Mouse (Mus musculus) left cerebral cortex, adult 11 months (tissue): Measurements from ENCODE around the gene Trank1.

Experiments used
- DNase-seq: peaks from one replicate; pipeline ENCODE4 v3.0.0; 2022; ENCODE audit warnings: low spot score

Gene Trank1

GRCm38 (mm10) chr9:111311031-111311842 lies at the start of gene Trank1:
Trank1 (plus strand) TSS chr9:111311739.
- DNase-seq: no peak

- no peak for DNase-seq
These were observed 43.5 kb upstream of the Trank1 start for GRCm38 (mm10) chr9:111267998-111268397.

GRCm38 (mm10) chr9:111270606-111271005 lies 40.9 kb upstream of the Trank1 start:
- DNase-seq: no peak

GRCm38 (mm10) chr9:111271056-111271433 lies 40.5 kb upstream of the Trank1 start:
- no peak for DNase-seq

- peak; percentile 99 for DNase-seq
These were observed 39.9 kb upstream of the Trank1 start, which contains the start of the genes Mlh1 and Epm2aip1 for GRCm38 (mm10) chr9:111271434-111272160. Mlh1 (minus strand) TSS chr9:111271791. Epm2aip1 (plus strand) TSS chr9:111271929.

- no peak for DNase-seq
These were observed 39.2 kb upstream of the Trank1 start for GRCm38 (mm10) chr9:111272356-111272755.

GRCm38 (mm10) chr9:111272996-111273785 lies 38.3 kb upstream of the Trank1 start:
- DNase-seq: no peak

GRCm38 (mm10) chr9:111273958-111274357 lies 37.6 kb upstream of the Trank1 start:
- no peak for DNase-seq

- DNase-seq: no peak
These were observed 36.4 kb upstream of the Trank1 start for GRCm38 (mm10) chr9:111275156-111275555.

GRCm38 (mm10) chr9:111285061-111285460 lies 26.5 kb upstream of the Trank1 start:
- DNase-seq: no peak

GRCm38 (mm10) chr9:111285676-111286075 lies 25.9 kb upstream of the Trank1 start:
- DNase-seq: no peak

GRCm38 (mm10) chr9:111286468-111286867 lies 25.1 kb upstream of the Trank1 start:
- no peak for DNase-seq

GRCm38 (mm10) chr9:111287956-111288355 lies 23.6 kb upstream of the Trank1 start:
- DNase-seq: no peak

- no peak for DNase-seq
These were observed 22.2 kb upstream of the Trank1 start for GRCm38 (mm10) chr9:111289294-111289831.

- peak; percentile 95 for DNase-seq
These were observed 21.7 kb upstream of the Trank1 start for GRCm38 (mm10) chr9:111289832-111290339.

GRCm38 (mm10) chr9:111290539-111291100 lies 20.9 kb upstream of the Trank1 start:
- no peak for DNase-seq

GRCm38 (mm10) chr9:111293234-111293633 lies 18.3 kb upstream of the Trank1 start:
- no peak for DNase-seq

GRCm38 (mm10) chr9:111294911-111295310 lies 16.6 kb upstream of the Trank1 start:
- no peak for DNase-seq

- DNase-seq: no peak
These were observed 16.2 kb upstream of the Trank1 start for GRCm38 (mm10) chr9:111295323-111295722.

GRCm38 (mm10) chr9:111296433-111296832 lies 15.1 kb upstream of the Trank1 start:
- DNase-seq: no peak

- no peak for DNase-seq
These were observed 12.9 kb upstream of the Trank1 start for GRCm38 (mm10) chr9:111298606-111299005.
